10 mouse cellular contexts compared by ENCODE assay signal in the genomic region with DNA sequence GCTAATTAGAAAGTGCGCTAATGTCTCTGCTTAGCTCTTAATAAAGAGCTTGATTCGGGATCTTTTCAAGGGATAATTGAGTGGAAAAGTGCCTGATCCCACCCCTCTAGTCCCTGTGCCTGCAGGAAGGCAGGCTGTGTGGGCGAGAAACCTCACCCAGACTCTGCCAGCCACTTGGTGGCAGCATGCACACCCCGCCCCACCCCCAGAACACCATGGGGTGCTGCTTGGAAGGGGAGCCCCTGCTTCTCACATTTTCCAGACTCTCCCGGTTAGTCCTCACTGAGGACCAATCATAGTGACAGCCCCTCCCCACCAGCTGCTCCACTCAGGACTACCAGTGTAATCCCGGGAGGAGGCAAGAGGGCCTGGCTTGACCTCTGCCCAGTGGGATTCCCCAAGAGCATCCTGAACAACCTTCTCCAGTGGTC. TPM values are rescaled to one million over a fixed set of nuclear protein-coding genes. Genes with fewer than 3 reads are reported as not detected.
DNase-seq lines count a peak whose midpoint lies in the region; ATAC-seq lines count a peak whose summit lies in the region.
"Had no signal": no experiment of that assay in that cellular context is flagged by ENCODE, and none has a peak within 500 bp of the region (broad histone marks: within the 10 kb centered on the region; RNA-seq: fewer than 3 reads in every experiment).

No protein-coding gene starts in this region.

- H3K36me3 ChIP-seq in heart, embryonic 10.5 days, result peaks cover 8% of the 10 kb centered on the region
- H3K36me3 ChIP-seq in embryonic facial prominence, embryonic 13.5 days, result 0 out of 2 replicates have a peak, but pooled peaks cover 11% of the 10 kb centered on the region
- no peaks in the 10 kb centered on the region for H3K36me3 ChIP-seq in intestine, embryonic 14.5 days (ENCODE audit: control insufficient read depth, insufficient read depth, low read length)
- H3K36me3 ChIP-seq: G1E had no signal

- H3K4me2 ChIP-seq in embryonic facial prominence, embryonic 13.5 days, result 0 out of 2 replicates have a peak overlapping the region, but pooled peaks have one; percentile 7
- H3K4me2 ChIP-seq in intestine, embryonic 14.5 days (ENCODE audit: low read length), result no peak overlapping the region

- H3K27me3 ChIP-seq in heart, embryonic 10.5 days (ENCODE audit: insufficient read depth, poor library complexity, severe bottlenecking), result peaks cover 4% of the 10 kb centered on the region; the same call in 1 of the 2 replicates
- no peaks in the 10 kb centered on the region for H3K27me3 ChIP-seq in embryonic facial prominence, embryonic 13.5 days
- H3K27me3 ChIP-seq in intestine, embryonic 14.5 days (replicated peaks; ENCODE audit: control insufficient read depth, insufficient read depth, low read length), result no peaks in the 10 kb centered on the region

- peaks cover 87% of the 10 kb centered on the region for H3K4me1 ChIP-seq in heart, embryonic 10.5 days
- H3K4me1 ChIP-seq in embryonic facial prominence, embryonic 13.5 days, result peaks cover 69% of the 10 kb centered on the region
- peaks cover 38% of the 10 kb centered on the region for H3K4me1 ChIP-seq in intestine, embryonic 14.5 days (replicated peaks; ENCODE audit: control insufficient read depth, insufficient read depth, low read length)

- H3K9ac ChIP-seq in embryonic facial prominence, embryonic 13.5 days, result no peak overlapping the region
- H3K9ac ChIP-seq in intestine, embryonic 14.5 days (ENCODE audit: low read length), result no peak overlapping the region

- no peaks in the 10 kb centered on the region for H3K9me3 ChIP-seq in heart, embryonic 10.5 days
- no peaks in the 10 kb centered on the region for H3K9me3 ChIP-seq in embryonic facial prominence, embryonic 13.5 days
- no peaks in the 10 kb centered on the region for H3K9me3 ChIP-seq in intestine, embryonic 14.5 days (ENCODE audit: control insufficient read depth, low read length)
- H3K9me3 ChIP-seq: G1E had no signal

- peak overlapping the region; percentile 88 for H3K27ac ChIP-seq in heart, embryonic 10.5 days
- no peak overlapping the region; the same call in 1 of the 2 replicates for H3K27ac ChIP-seq in embryonic facial prominence, embryonic 13.5 days
- H3K27ac ChIP-seq in intestine, embryonic 14.5 days (ENCODE audit: low read depth), result peak overlapping the region; percentile 51; the same call in 1 of the 2 replicates

- WGBS in heart, embryonic 10.5 days, result 18% methylated on average over 6 of the region's 6 CpGs
- 23% methylated on average over 6 of the region's 6 CpGs for WGBS in embryonic facial prominence, embryonic 13.5 days
- 31% methylated on average over 6 of the region's 6 CpGs for WGBS in intestine, embryonic 14.5 days

- no peak for DNase-seq in heart, embryonic 10.5 days (ENCODE audit: low spot score)
- DNase-seq in heart, adult 8-10 months (ENCODE audit: low spot score), result no peak
- DNase-seq in intestine, embryonic 14.5 days (ENCODE audit: low spot score), result peak; percentile 55
- DNase-seq in neural tube, embryonic 10.5 days (ENCODE audit: extremely low spot score, low spot score), result peak; percentile 27
- DNase-seq in testis, postnatal 14 days (ENCODE audit: low spot score), result no peak
- DNase-seq in gastrocnemius, adult 18-20 months (ENCODE audit: low spot score), result no peak

- peak overlapping the region; percentile 41 for H3K4me3 ChIP-seq in heart, embryonic 10.5 days
- no peak overlapping the region for H3K4me3 ChIP-seq in embryonic facial prominence, embryonic 13.5 days
- no peak overlapping the region for H3K4me3 ChIP-seq in intestine, embryonic 14.5 days (ENCODE audit: low read depth, low read length)
- H3K4me3 ChIP-seq: erythroblast, embryonic 14.5 days had no signal

- ATAC-seq in embryonic facial prominence, embryonic 13.5 days (ENCODE audit: insufficient number of reproducible peaks, insufficient read depth, low FRiP score, low TSS enrichment, low read depth), result no peak
- no peak for ATAC-seq in intestine, embryonic 14.5 days (replicated peaks; ENCODE audit: low FRiP score, low TSS enrichment, low read depth)
- ATAC-seq in granulocyte monocyte progenitor cell, adult 5-6 weeks (replicated peaks; ENCODE audit: poor library complexity, severe bottlenecking), result no peak

RNA-seq across cellular contexts. Expression of gene Cacna1h, which starts 27.6 kb away (rescaled TPM):
- 11.1 and 11.8 TPM in 2 replicates for polyA plus RNA-seq in heart, embryonic 10.5 days (2016; fragmentation: Nextera tagmentation; extraction: Ambion mirVana)
- total RNA-seq in heart, adult 8-10 months (2022), result 1 to 10 TPM; 3.9 to 9.7 (median 7.7) TPM
- polyA plus RNA-seq in embryonic facial prominence, embryonic 13.5 days (2015; fragmentation: Nextera tagmentation; extraction: Ambion mirVana), result 6.2 and 8.6 TPM in 2 replicates
- polyA plus RNA-seq in intestine, embryonic 14.5 days (2014; fragmentation: Nextera tagmentation; extraction: Ambion mirVana), result 6.6 and 7.0 TPM in 2 replicates
- not detected in 2 replicates for total RNA-seq in granulocyte monocyte progenitor cell, adult 5-6 weeks (2014; fragmentation: Nextera tagmentation)
- not detected in 2 replicates for total RNA-seq in granulocyte monocyte progenitor cell, adult 5-6 weeks (2017)
- 1 to 10 TPM in 1 of 2 experiments, under 1 TPM in 1; 0.81 to 1.1 TPM for total RNA-seq in gastrocnemius, adult 18-20 months (2021)
- polyA plus RNA-seq: G1E had no signal

RNA-seq across cellular contexts. Expression of gene Tpsg1, which starts 37.0 kb away (rescaled TPM):
- polyA plus RNA-seq in heart, embryonic 10.5 days (2016; fragmentation: Nextera tagmentation; extraction: Ambion mirVana), result 0.54 TPM in 1 of 2 replicates, not detected in the other
- not detected for total RNA-seq in heart, adult 8-10 months (2022)
- 1.0 and 2.2 TPM in 2 replicates for polyA plus RNA-seq in embryonic facial prominence, embryonic 13.5 days (2015; fragmentation: Nextera tagmentation; extraction: Ambion mirVana)
- 2.1 and 6.3 TPM in 2 replicates for polyA plus RNA-seq in intestine, embryonic 14.5 days (2014; fragmentation: Nextera tagmentation; extraction: Ambion mirVana)
- not detected in 2 replicates for total RNA-seq in granulocyte monocyte progenitor cell, adult 5-6 weeks (2014; fragmentation: Nextera tagmentation)
- total RNA-seq in granulocyte monocyte progenitor cell, adult 5-6 weeks (2017), result not detected in 2 replicates
- total RNA-seq in gastrocnemius, adult 18-20 months (2021), result under 1 TPM; 0.30 to 0.31 TPM
- polyA plus RNA-seq: erythroblast, embryonic 14.5 days; G1E had no signal

RNA-seq across cellular contexts. Expression of gene Tpsb2, which starts 39.9 kb away (rescaled TPM):
- not detected in 2 replicates for polyA plus RNA-seq in heart, embryonic 10.5 days (2016; fragmentation: Nextera tagmentation; extraction: Ambion mirVana)
- total RNA-seq in heart, adult 8-10 months (2022), result 1 to 10 TPM in 1 of 4 experiments, under 1 TPM in 3; 0.24 to 1.4 (median 0.72) TPM
- 0.95 and 3.7 TPM in 2 replicates for polyA plus RNA-seq in embryonic facial prominence, embryonic 13.5 days (2015; fragmentation: Nextera tagmentation; extraction: Ambion mirVana)
- 0.66 and 0.89 TPM in 2 replicates for polyA plus RNA-seq in intestine, embryonic 14.5 days (2014; fragmentation: Nextera tagmentation; extraction: Ambion mirVana)
- total RNA-seq in granulocyte monocyte progenitor cell, adult 5-6 weeks (2014; fragmentation: Nextera tagmentation), result not detected in 2 replicates
- total RNA-seq in granulocyte monocyte progenitor cell, adult 5-6 weeks (2017), result not detected in 2 replicates
- total RNA-seq in gastrocnemius, adult 18-20 months (2021), result 1 to 10 TPM; 4.7 to 5.8 TPM
- polyA plus RNA-seq: G1E had no signal

RNA-seq across cellular contexts. Expression of gene Tekt4, which starts 48.4 kb away (rescaled TPM):
- 0.55 and 0.84 TPM in 2 replicates for polyA plus RNA-seq in heart, embryonic 10.5 days (2016; fragmentation: Nextera tagmentation; extraction: Ambion mirVana)
- under 1 TPM in 3 of 4 experiments, not detected in 1; 0.28 to 0.46 (median 0.33) TPM for total RNA-seq in heart, adult 8-10 months (2022)
- polyA plus RNA-seq in embryonic facial prominence, embryonic 13.5 days (2015; fragmentation: Nextera tagmentation; extraction: Ambion mirVana), result not detected in 2 replicates
- polyA plus RNA-seq in intestine, embryonic 14.5 days (2014; fragmentation: Nextera tagmentation; extraction: Ambion mirVana), result 0.35 TPM in 1 of 2 replicates, not detected in the other
- not detected in 2 replicates for total RNA-seq in granulocyte monocyte progenitor cell, adult 5-6 weeks (2014; fragmentation: Nextera tagmentation)
- not detected in 2 replicates for total RNA-seq in granulocyte monocyte progenitor cell, adult 5-6 weeks (2017)
- total RNA-seq in gastrocnemius, adult 18-20 months (2021), result not detected
- total RNA-seq: G1E had no signal
- polyA plus RNA-seq: erythroblast, embryonic 14.5 days; G1E had no signal

Comparison
In these comparisons a context has a peak if more than half of its experiments do, and no peak if none do; other contexts are left out.
1. DNase-seq: peak in intestine, embryonic 14.5 days (single experiment) and neural tube, embryonic 10.5 days (single experiment); none in heart, embryonic 10.5 days (single experiment), heart, adult 8-10 months (single experiment), testis, postnatal 14 days (single experiment) and gastrocnemius, adult 18-20 months (single experiment).